Mouse (Mus musculus) forebrain, embryonic 10.5 days (tissue): Measurements from ENCODE around the gene Ttc30b. TPM values are rescaled to one million over a fixed set of nuclear protein-coding genes. Genes with fewer than 3 reads are reported as not detected.
"Not testable (repeated sequence)": the region's sequence is repeated elsewhere in the genome, so short reads cannot be mapped to it uniquely, and the experiment has no call there.

ENCODE experiments used
- DNase-seq: peaks from one replicate; pipeline ENCODE4 v3.0.0-alpha.2; 2017; ENCODE audit warnings: low spot score; ENCODE audit errors: extremely low spot score
- H3K27ac ChIP-seq: fragments of 300-500 bp; sonication (generic); 2 replicates; pipeline ENCODE4 v1.5.1; 2016; ENCODE audit warnings: mild to moderate bottlenecking
- H3K27me3 ChIP-seq: fragments of 300-500 bp; sonication (generic); 2 replicates; pipeline ENCODE4 v1.6.1; 2016; ENCODE audit warnings: mild to moderate bottlenecking; ENCODE audit not compliant: poor library complexity, severe bottlenecking
- H3K36me3 ChIP-seq: fragments of 300-500 bp; sonication (generic); replicated peaks from 2 replicates; pipeline ENCODE4 v1.6.1; 2016; ENCODE audit warnings: mild to moderate bottlenecking, moderate library complexity
- H3K4me1 ChIP-seq: fragments of 300-500 bp; sonication (generic); 2 replicates; pipeline ENCODE4 v1.6.1; 2016
- H3K4me3 ChIP-seq: fragments of 300-500 bp; sonication (generic); 2 replicates; pipeline ENCODE4 v1.5.1; 2016; ENCODE audit warnings: mild to moderate bottlenecking, moderate library complexity
- H3K9me3 ChIP-seq: fragments of 300-500 bp; sonication (generic); 2 replicates; pipeline ENCODE4 v1.6.1; 2016; ENCODE audit warnings: mild to moderate bottlenecking, moderate library complexity
- WGBS: fragments of 180-500 bp; shearing (Covaris S2); methylation state at CpG from one replicate; pipeline ENCODE4 v1.1.7; 2016; 5-methylcytosine and 5-hydroxymethylcytosine counted together
- polyA plus RNA-seq: library from polyadenylated mRNA; unstranded; fragments of >200 nt; fragmentation: Nextera tagmentation; extraction: Ambion mirVana; gene quantifications from 2 replicates; pipeline ENCODE4 v1.2.1, GENCODE M21; 2016

Ttc30b gene
- polyA plus RNA-seq = 5.1 and 5.6 TPM in 2 replicates

- 4% methylated on average over 40 of the region's 42 CpGs for WGBS
- H3K27ac ChIP-seq = peak within 1 kb of the TSS; percentile 94
These were observed at the start of gene Ttc30b for GRCm38 (mm10) chr2:75938117-75939063. TSS of gene Ttc30b (minus strand) at chr2:75938585.

GRCm38 (mm10) chr2:75987739-75988138 is 49.4 kb upstream of the Ttc30b start:
- no peak for DNase-seq
- Histone ChIP-seq H3K4me1 (peaks cover 62% of the 10 kb centered on the region), H3K9me3 (no peaks in the 10 kb centered on the region), H3K36me3 (no peaks in the 10 kb centered on the region), H3K27me3 (no peaks in the 10 kb centered on the region), H3K4me3 (no peak overlapping the region), H3K27ac (no peak overlapping the region)
- WGBS = 78% methylated on average over 9 of the region's 9 CpGs

More at GRCm38 (mm10) chr2:75938117-75939063, at the start of gene Ttc30b:
- H3K4me1 ChIP-seq = peaks cover 7% of the 10 kb centered on the region
- no peaks in the 10 kb centered on the region for H3K27me3 ChIP-seq
- H3K36me3 ChIP-seq = no peaks in the 10 kb centered on the region
- peak; percentile 86 for DNase-seq
- no peaks in the 10 kb centered on the region for H3K9me3 ChIP-seq
- H3K4me3 ChIP-seq = peak within 1 kb of the TSS; percentile 67

GRCm38 (mm10) chr2:75985124-75985523 is 46.7 kb upstream of the Ttc30b start:
- Histone ChIP-seq H3K36me3 (no peaks in the 10 kb centered on the region), H3K27me3 (no peaks in the 10 kb centered on the region), H3K4me1 (peaks cover 43% of the 10 kb centered on the region), H3K27ac (peak overlapping the region; percentile 71), H3K4me3 (no peak overlapping the region), H3K9me3 (0 out of 2 replicates have a peak, but pooled peaks cover 4% of the 10 kb centered on the region)
- WGBS = 7% methylated on average over 2 of the region's 2 CpGs
- DNase-seq = peak; percentile 69

GRCm38 (mm10) chr2:75983847-75984246 is 45.5 kb upstream of the Ttc30b start:
- no peak overlapping the region for H3K27ac ChIP-seq
- H3K27me3 ChIP-seq = no peaks in the 10 kb centered on the region
- 0 out of 2 replicates have a peak, but pooled peaks cover 4% of the 10 kb centered on the region for H3K9me3 ChIP-seq
- H3K36me3 ChIP-seq = no peaks in the 10 kb centered on the region; the same call in 1 of the 2 replicates
- H3K4me1 ChIP-seq = peaks cover 34% of the 10 kb centered on the region
- 91% methylated on average over 3 of the region's 3 CpGs for WGBS
- DNase-seq = no peak
- no peak overlapping the region for H3K4me3 ChIP-seq

GRCm38 (mm10) chr2:75983091-75983490 is 44.7 kb upstream of the Ttc30b start:
- Histone ChIP-seq H3K27me3 (no peaks in the 10 kb centered on the region), H3K4me1 (peaks cover 26% of the 10 kb centered on the region), H3K9me3 (0 out of 2 replicates have a peak, but pooled peaks cover 4% of the 10 kb centered on the region), H3K27ac (no peak overlapping the region), H3K36me3 (no peaks in the 10 kb centered on the region; the same call in 1 of the 2 replicates), H3K4me3 (no peak overlapping the region)
- DNase-seq = no peak
- 96% methylated on average over 3 of the region's 3 CpGs for WGBS

GRCm38 (mm10) chr2:75982626-75983025 is 44.2 kb upstream of the Ttc30b start:
- H3K27me3 ChIP-seq = no peaks in the 10 kb centered on the region
- no peak for DNase-seq
- H3K4me1 ChIP-seq = peaks cover 21% of the 10 kb centered on the region
- H3K36me3 ChIP-seq = no peaks in the 10 kb centered on the region; the same call in 1 of the 2 replicates
- no peak overlapping the region for H3K27ac ChIP-seq
- 95% methylated on average over 4 of the region's 4 CpGs for WGBS
- H3K9me3 ChIP-seq = 0 out of 2 replicates have a peak, but pooled peaks cover 4% of the 10 kb centered on the region
- no peak overlapping the region for H3K4me3 ChIP-seq

GRCm38 (mm10) chr2:75981440-75982081 is 43.2 kb upstream of the Ttc30b start, which contains the start of gene Ttc30a1:
TSS of gene Ttc30a1 (minus strand) at chr2:75981967.
- H3K27ac ChIP-seq = peak within 1 kb of the TSS; percentile 90

GRCm38 (mm10) chr2:75980933-75981439 is 42.6 kb upstream of the Ttc30b start:
- H3K9me3 ChIP-seq, H3K36me3 ChIP-seq, DNase-seq, H3K27me3 ChIP-seq: not testable (repeated sequence)
- peak overlapping the region; percentile 90; the same call in 1 of the 2 replicates for H3K27ac ChIP-seq
- peaks cover 16% of the 10 kb centered on the region for H3K4me1 ChIP-seq
- peak overlapping the region; percentile 55 for H3K4me3 ChIP-seq
- WGBS = 96% methylated on average over 13 of the region's 13 CpGs

More at GRCm38 (mm10) chr2:75981440-75982081, 43.2 kb upstream of the Ttc30b start, which contains the start of gene Ttc30a1:
- not testable (repeated sequence) for H3K9me3 ChIP-seq, H3K27me3 ChIP-seq, H3K36me3 ChIP-seq
- DNase-seq = peak; percentile 82
- Histone ChIP-seq H3K4me3 (peak within 1 kb of the TSS; percentile 55), H3K4me1 (peaks cover 19% of the 10 kb centered on the region)
- 5% methylated on average over 34 of the region's 34 CpGs for WGBS

- H3K4me1 ChIP-seq, H3K4me3 ChIP-seq, H3K27ac ChIP-seq, H3K27me3 ChIP-seq, H3K9me3 ChIP-seq, DNase-seq, H3K36me3 ChIP-seq: not testable (repeated sequence)
- WGBS = 26% methylated on average over 24 of the region's 24 CpGs
These were observed 39.5 kb upstream of the Ttc30b start, which contains the start of gene Ttc30a2 for GRCm38 (mm10) chr2:75977752-75978368. TSS of gene Ttc30a2 (minus strand) at chr2:75978170.

- not testable (repeated sequence) for H3K9me3 ChIP-seq, H3K36me3 ChIP-seq, H3K4me3 ChIP-seq, H3K27ac ChIP-seq, H3K4me1 ChIP-seq, H3K27me3 ChIP-seq, DNase-seq
- 91% methylated on average over 2 of the region's 2 CpGs for WGBS
These were observed 37.7 kb upstream of the Ttc30b start for GRCm38 (mm10) chr2:75976070-75976469.

- H3K27ac ChIP-seq = no peak overlapping the region
- H3K27me3 ChIP-seq = no peaks in the 10 kb centered on the region
- no peak for DNase-seq
- H3K36me3 ChIP-seq = no peaks in the 10 kb centered on the region
- no peaks in the 10 kb centered on the region for H3K4me1 ChIP-seq
- no peak overlapping the region for H3K4me3 ChIP-seq
- no peaks in the 10 kb centered on the region for H3K9me3 ChIP-seq
- WGBS = 83% methylated on average over 9 of the region's 9 CpGs
These were observed 35.7 kb upstream of the Ttc30b start for GRCm38 (mm10) chr2:75974131-75974530.

GRCm38 (mm10) chr2:75964972-75965371 is 26.6 kb upstream of the Ttc30b start:
- H3K4me3 ChIP-seq = peak overlapping the region; percentile 32

More at GRCm38 (mm10) chr2:75964972-75965371, 26.6 kb upstream of the Ttc30b start:
- Histone ChIP-seq H3K27me3 (peaks cover 21% of the 10 kb centered on the region; the same call in 1 of the 2 replicates), H3K4me1 (peaks cover 42% of the 10 kb centered on the region), H3K36me3 (no peaks in the 10 kb centered on the region), H3K27ac (peak overlapping the region; percentile 40; the same call in 1 of the 2 replicates), H3K9me3 (no peaks in the 10 kb centered on the region)
- 31% methylated on average over 5 of the region's 5 CpGs for WGBS
- DNase-seq = peak; percentile 46
